Mouse (Mus musculus) liver, embryonic 11.5 days (tissue): ENCODE measurements at regions not wholly inside any gene's neighbourhood (a gene's known extent, or its start where the extent isn't known, plus 50 kb on each side); places are given as distances from the start of the nearest gene placed in this dataset.

ENCODE experiments used
- ATAC-seq: fragments of 200-750 bp; cut with Nextera tagmentation; replicated peaks from 2 replicates; pipeline ENCODE4 v1.8.0; 2017; ENCODE audit warnings: moderate number of reproducible peaks, mild to moderate bottlenecking, moderate TSS enrichment, moderate library complexity; ENCODE audit not compliant: low FRiP score
- DNase-seq: peaks from one replicate; pipeline ENCODE4 v3.0.0-alpha.2; 2017; ENCODE audit warnings: low spot score
- H3K27ac ChIP-seq: fragments of 300-500 bp; sonication (generic); 2 replicates; pipeline ENCODE4 v1.5.1; 2014; ENCODE audit warnings: mild to moderate bottlenecking, low read depth, low read length, control low read depth
- H3K27me3 ChIP-seq: fragments of 300-500 bp; sonication (generic); replicated peaks from 2 replicates; pipeline ENCODE4 v1.6.1; 2014; ENCODE audit warnings: low read length, mixed read lengths; ENCODE audit not compliant: control insufficient read depth, insufficient read depth
- H3K36me3 ChIP-seq: fragments of 300-500 bp; sonication (generic); 2 replicates; pipeline ENCODE4 v1.6.1; 2014; ENCODE audit warnings: mild to moderate bottlenecking, low read length, moderate library complexity, mixed read lengths; ENCODE audit not compliant: control insufficient read depth, insufficient read depth
- H3K4me1 ChIP-seq: fragments of 300-500 bp; sonication (generic); replicated peaks from 2 replicates; pipeline ENCODE4 v1.6.1; 2014; ENCODE audit warnings: low read length, mixed read lengths; ENCODE audit not compliant: control insufficient read depth, insufficient read depth
- H3K4me2 ChIP-seq: fragments of 300-500 bp; sonication (generic); 2 replicates; pipeline ENCODE4 v1.6.1; 2014; ENCODE audit warnings: mild to moderate bottlenecking, control low read depth, moderate library complexity
- H3K4me3 ChIP-seq: fragments of 300-500 bp; sonication (generic); 2 replicates; pipeline ENCODE4 v1.5.1; 2014; ENCODE audit warnings: low read depth, low read length, control low read depth
- H3K9ac ChIP-seq: fragments of 300-500 bp; sonication (generic); 2 replicates; pipeline ENCODE4 v1.6.1; 2014; ENCODE audit warnings: low read depth, low read length, control low read depth
- H3K9me3 ChIP-seq: fragments of 300-500 bp; sonication (generic); 2 replicates; pipeline ENCODE4 v1.6.1; 2016; ENCODE audit warnings: low read length, inconsistent platforms, mixed read lengths; ENCODE audit not compliant: control insufficient read depth
- WGBS: fragments of 180-500 bp; shearing (Covaris S2); extraction: QIAGEN DNeasy Blood & Tissue Kit; methylation state at CpG from one replicate; pipeline ENCODE4 v1.1.7; 2014; 5-methylcytosine and 5-hydroxymethylcytosine counted together

DNA sequence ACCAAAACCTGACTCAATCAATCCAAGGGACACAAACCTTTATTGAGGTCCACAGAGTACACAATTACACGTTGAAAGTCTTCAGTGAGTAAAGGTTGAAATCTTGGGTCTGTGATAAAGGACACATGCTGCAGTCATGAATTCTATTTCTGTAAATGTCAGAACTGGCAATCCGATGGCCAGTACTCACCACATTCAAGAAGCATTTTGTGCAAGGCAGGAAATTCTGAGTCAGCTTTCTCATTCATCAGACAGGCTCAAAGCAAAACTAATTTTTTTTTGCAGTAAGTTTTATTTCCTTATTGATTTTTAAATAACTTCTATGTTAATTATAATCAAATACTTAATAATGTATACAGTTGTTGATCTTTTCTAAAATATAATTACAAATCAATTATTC lies 616.7 kb downstream of the Efnb2 start:
- Histone ChIP-seq H3K4me1 (no peaks in the 10 kb centered on the region), H3K9me3 (no peaks in the 10 kb centered on the region), H3K4me2 (no peak overlapping the region), H3K27me3 (no peaks in the 10 kb centered on the region), H3K27ac (no peak overlapping the region), H3K4me3 (no peak overlapping the region), H3K9ac (no peak overlapping the region), H3K36me3 (no peaks in the 10 kb centered on the region)
- DNase-seq = no peak
- WGBS = 77% methylated on average over 2 of the region's 2 CpGs
- ATAC-seq = no peak

DNA sequence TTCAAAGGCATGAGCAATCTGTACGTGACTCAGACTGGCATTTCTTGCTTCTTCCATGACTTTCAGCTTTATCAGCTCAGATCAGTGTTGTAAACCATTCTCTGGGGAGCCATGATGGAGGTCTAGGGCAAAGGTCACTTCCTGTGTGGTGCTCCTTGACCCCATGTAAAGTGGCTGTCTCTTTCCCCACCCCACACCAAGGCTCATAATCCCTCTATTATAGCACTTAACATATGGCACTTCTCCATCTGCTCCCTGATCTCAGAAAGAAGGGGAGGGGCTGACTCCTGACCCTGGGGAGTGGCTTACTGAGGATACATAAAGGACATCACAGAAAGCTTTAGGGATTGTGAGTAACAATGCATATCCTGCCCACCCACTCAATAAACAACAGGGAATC lies 623.1 kb downstream of the Efnb2 start:
- no peak overlapping the region for H3K27ac ChIP-seq
- 55% methylated on average over 1 of the region's 1 CpGs for WGBS
- ATAC-seq = no peak
- no peak overlapping the region for H3K4me3 ChIP-seq
- no peak overlapping the region for H3K9ac ChIP-seq
- H3K27me3 ChIP-seq = no peaks in the 10 kb centered on the region
- H3K4me2 ChIP-seq = no peak overlapping the region
- no peaks in the 10 kb centered on the region for H3K36me3 ChIP-seq
- no peaks in the 10 kb centered on the region for H3K9me3 ChIP-seq
- no peak for DNase-seq
- H3K4me1 ChIP-seq = no peaks in the 10 kb centered on the region

DNA sequence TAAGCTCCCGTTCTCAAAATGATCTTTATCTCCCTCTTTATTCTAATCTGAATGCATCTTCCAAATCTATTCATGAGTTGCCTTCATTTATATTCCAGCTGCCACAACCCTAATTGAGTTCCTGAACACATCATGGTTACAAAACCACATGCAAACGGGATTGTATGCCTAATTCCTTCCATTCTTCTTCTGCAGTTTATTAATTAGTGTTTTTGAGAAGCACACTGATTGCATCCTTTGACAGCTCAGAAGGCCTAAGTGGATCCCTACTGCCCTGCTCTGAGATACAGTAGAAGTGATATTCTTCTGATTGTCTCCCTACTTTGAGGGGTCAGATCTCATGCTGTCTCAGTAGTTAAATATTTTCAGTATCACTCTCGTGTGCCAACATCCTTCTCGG lies 649.9 kb downstream of the Efnb2 start:
- H3K4me1 ChIP-seq = no peaks in the 10 kb centered on the region
- no peak for ATAC-seq
- H3K9me3 ChIP-seq = no peaks in the 10 kb centered on the region
- H3K4me3 ChIP-seq = no peak overlapping the region
- H3K36me3 ChIP-seq = no peaks in the 10 kb centered on the region
- no peak overlapping the region for H3K4me2 ChIP-seq
- no peaks in the 10 kb centered on the region for H3K27me3 ChIP-seq
- 68% methylated on average over 4 of the region's 4 CpGs for WGBS
- H3K9ac ChIP-seq = no peak overlapping the region
- no peak for DNase-seq
- H3K27ac ChIP-seq = no peak overlapping the region

DNA sequence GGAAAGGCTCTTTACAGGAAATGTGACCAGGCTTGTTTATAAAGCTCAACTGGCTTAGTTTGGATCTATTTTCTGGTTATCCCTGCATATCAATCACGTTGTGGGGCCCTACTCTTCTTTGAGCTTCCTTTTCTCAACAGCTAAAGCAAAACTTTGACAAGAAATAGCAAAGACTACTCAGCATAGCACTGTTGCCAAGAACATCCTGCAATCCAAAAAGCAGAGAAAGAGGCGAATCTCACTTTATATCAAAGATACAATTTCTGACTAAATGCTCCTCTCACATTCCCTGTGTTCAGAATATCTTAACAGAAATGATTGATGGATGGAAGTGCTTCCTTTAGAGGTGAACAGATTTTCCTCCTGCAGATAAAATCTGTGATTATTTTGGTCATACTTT lies 666.1 kb downstream of the Efnb2 start:
- ATAC-seq (no peak), DNase-seq (no peak)
- H3K9ac ChIP-seq = no peak overlapping the region
- no peaks in the 10 kb centered on the region for H3K27me3 ChIP-seq
- H3K4me1 ChIP-seq = no peaks in the 10 kb centered on the region
- no peaks in the 10 kb centered on the region for H3K9me3 ChIP-seq
- no peaks in the 10 kb centered on the region for H3K36me3 ChIP-seq
- H3K27ac ChIP-seq = no peak overlapping the region
- no peak overlapping the region for H3K4me3 ChIP-seq
- 47% methylated on average over 2 of the region's 2 CpGs for WGBS
- no peak overlapping the region for H3K4me2 ChIP-seq

DNA sequence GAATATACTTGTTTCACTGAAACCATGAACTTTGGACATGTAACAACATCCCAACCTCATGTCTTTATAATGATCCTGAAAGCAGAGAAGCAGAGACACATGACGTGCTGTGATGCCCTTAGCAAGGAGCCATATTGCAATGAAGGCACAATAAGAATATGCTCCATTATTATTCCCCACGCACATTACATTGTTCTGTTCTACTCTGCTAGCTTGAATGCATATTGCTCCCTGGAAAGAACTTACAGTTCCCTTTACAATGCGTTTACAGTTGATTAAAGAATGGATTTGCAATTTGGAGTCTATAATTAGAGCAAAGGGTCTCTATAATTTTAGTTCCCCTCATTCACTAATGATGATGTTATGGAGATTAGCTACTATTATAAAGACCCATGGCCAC lies 672.2 kb downstream of the Efnb2 start:
- no peak overlapping the region for H3K27ac ChIP-seq
- WGBS = 83% methylated on average over 3 of the region's 3 CpGs

DNA sequence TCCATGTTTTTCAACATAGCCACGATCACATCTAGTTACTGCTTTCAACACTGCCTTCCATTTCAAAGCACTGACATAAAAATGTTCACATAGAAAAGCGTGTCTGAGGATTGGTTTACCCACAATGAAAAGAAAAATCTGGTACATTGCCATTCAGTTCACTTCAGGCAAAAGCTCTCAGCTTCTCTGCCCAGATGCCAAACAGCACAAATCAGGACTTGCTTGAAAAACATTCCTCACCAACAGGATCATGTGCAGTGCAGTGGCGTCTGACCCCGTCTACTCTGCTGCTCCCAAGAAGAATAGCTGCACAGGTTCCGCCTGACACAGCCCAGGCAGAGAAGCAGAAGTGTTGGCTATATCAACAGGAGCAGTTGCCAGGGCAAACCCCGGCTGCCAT lies 684.0 kb downstream of the Efnb2 start:
- no peaks in the 10 kb centered on the region for H3K27me3 ChIP-seq
- no peak overlapping the region for H3K27ac ChIP-seq
- DNase-seq = no peak
- no peak overlapping the region for H3K4me2 ChIP-seq
- no peaks in the 10 kb centered on the region for H3K36me3 ChIP-seq
- 67% methylated on average over 6 of the region's 6 CpGs for WGBS
- no peaks in the 10 kb centered on the region for H3K4me1 ChIP-seq
- no peak for ATAC-seq
- H3K9me3 ChIP-seq = no peaks in the 10 kb centered on the region
- no peak overlapping the region for H3K9ac ChIP-seq
- H3K4me3 ChIP-seq = no peak overlapping the region

More for the DNA sequence above, 672.2 kb downstream of the Efnb2 start:
- no peaks in the 10 kb centered on the region for H3K9me3 ChIP-seq
- no peak overlapping the region for H3K4me3 ChIP-seq
- ATAC-seq (no peak), DNase-seq (no peak)
- H3K4me2 ChIP-seq = no peak overlapping the region
- no peak overlapping the region for H3K9ac ChIP-seq
- no peaks in the 10 kb centered on the region for H3K4me1 ChIP-seq
- H3K27me3 ChIP-seq = no peaks in the 10 kb centered on the region
- H3K36me3 ChIP-seq = no peaks in the 10 kb centered on the region

DNA sequence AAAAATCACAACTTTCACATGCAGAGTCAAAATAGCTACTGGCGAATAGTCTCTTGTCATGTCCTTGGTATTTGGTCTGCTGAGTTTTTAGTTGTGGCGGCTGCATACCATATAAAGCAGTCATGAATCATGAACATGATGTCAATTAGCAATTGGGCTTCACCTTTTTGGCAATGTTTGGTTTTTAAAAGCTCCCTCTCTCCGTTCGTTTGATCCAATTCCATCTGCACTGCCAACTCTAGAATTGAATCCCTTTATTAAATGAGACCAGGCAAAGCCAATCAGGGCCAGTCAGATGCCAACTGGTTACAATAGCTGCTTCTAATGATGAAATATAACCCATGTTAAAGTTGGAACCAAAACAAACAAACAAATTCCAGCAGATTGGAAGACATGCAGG lies 687.3 kb downstream of the Efnb2 start:
- 79% methylated on average over 4 of the region's 4 CpGs for WGBS

DNA sequence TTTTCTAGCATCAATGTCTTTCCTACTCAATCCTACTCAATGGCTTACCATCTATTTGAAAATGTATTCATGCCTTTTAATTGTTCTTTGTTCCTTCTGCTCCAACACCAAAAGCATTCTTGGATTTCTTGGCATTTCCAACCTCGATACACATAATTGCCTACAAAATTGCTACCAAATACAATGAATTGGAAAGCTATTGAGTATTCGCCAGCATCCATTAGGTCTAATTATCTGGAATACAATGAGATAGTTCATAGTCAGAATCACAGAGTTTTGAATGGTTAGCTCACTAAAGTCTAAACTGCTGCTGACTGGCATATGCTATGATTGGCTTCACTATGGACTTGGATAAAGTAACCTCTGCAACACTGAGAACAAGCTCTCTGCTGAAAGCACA lies 696.8 kb downstream of the Efnb2 start:
- Histone ChIP-seq H3K27ac (no peak overlapping the region), H3K4me3 (no peak overlapping the region), H3K27me3 (no peaks in the 10 kb centered on the region), H3K36me3 (no peaks in the 10 kb centered on the region), H3K9ac (no peak overlapping the region), H3K9me3 (no peaks in the 10 kb centered on the region), H3K4me2 (no peak overlapping the region), H3K4me1 (no peaks in the 10 kb centered on the region)
- DNase-seq (no peak), ATAC-seq (no peak)
- WGBS = 82% methylated on average over 2 of the region's 2 CpGs

More for the DNA sequence above, 687.3 kb downstream of the Efnb2 start:
- DNase-seq = no peak
- no peak for ATAC-seq
- Histone ChIP-seq H3K4me1 (no peaks in the 10 kb centered on the region), H3K4me2 (no peak overlapping the region), H3K27me3 (no peaks in the 10 kb centered on the region), H3K4me3 (no peak overlapping the region), H3K36me3 (no peaks in the 10 kb centered on the region), H3K27ac (no peak overlapping the region), H3K9me3 (no peaks in the 10 kb centered on the region), H3K9ac (no peak overlapping the region)

DNA sequence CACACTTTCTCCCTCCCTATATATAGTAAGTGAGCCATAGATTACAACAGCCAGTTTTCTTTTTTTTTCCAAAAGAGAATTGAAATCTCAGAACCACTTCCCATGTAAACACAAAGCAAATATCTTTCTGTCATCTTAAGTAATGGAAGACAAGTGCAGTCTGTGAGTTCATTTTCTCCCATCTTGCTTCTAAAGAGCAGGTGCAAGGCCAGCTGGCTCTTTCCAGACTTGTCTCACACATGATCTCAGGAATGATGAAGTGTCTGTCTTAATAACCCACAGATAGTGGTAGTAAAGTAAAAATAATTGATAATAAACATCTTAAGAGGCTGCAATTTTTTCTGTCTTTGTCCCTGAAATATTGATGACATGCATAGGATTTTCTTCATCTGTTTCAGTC lies 704.3 kb downstream of the Efnb2 start:
- H3K9ac ChIP-seq = no peak overlapping the region
- no peak for DNase-seq

More for the DNA sequence above, 704.3 kb downstream of the Efnb2 start:
- Histone ChIP-seq H3K9me3 (no peaks in the 10 kb centered on the region), H3K27me3 (no peaks in the 10 kb centered on the region), H3K27ac (no peak overlapping the region), H3K36me3 (no peaks in the 10 kb centered on the region), H3K4me1 (no peaks in the 10 kb centered on the region), H3K4me2 (no peak overlapping the region), H3K4me3 (no peak overlapping the region)
- ATAC-seq = no peak
